Mouse (Mus musculus): ENCODE results near the gene Elp4. TPM values are rescaled to one million over a fixed set of nuclear protein-coding genes. Genes with fewer than 3 reads are reported as not detected.

Elp4 gene
- polyA plus RNA-seq, 1 experiment, result 7.0 TPM

- Histone ChIP-seq H3K79me3 (ENCODE audit: low read depth) (no peaks in the 10 kb centered on the region), H3K79me2 (ENCODE audit: control insufficient read depth, insufficient read depth) (no peaks in the 10 kb centered on the region), H3K4me3 (ENCODE audit: insufficient read depth, poor library complexity, severe bottlenecking) (no peak overlapping the region), H3ac (ENCODE audit: control insufficient read depth, insufficient read length, low read depth) (no peak overlapping the region), H3K27me3 (ENCODE audit: control insufficient read depth, insufficient read depth, insufficient read length) (no peaks in the 10 kb centered on the region), H3K36me3 (ENCODE audit: control insufficient read depth, insufficient read depth) (no peaks in the 10 kb centered on the region)
- no peak for TF ChIP-seq CTCF (IDR thresholded peaks at IDR 0.05; ENCODE audit: control insufficient read depth, insufficient read depth, insufficient read length)
Observed at GRCm38 (mm10) chr2:105715409-105716115, 188.8 kb downstream of the Elp4 start.

DNA sequence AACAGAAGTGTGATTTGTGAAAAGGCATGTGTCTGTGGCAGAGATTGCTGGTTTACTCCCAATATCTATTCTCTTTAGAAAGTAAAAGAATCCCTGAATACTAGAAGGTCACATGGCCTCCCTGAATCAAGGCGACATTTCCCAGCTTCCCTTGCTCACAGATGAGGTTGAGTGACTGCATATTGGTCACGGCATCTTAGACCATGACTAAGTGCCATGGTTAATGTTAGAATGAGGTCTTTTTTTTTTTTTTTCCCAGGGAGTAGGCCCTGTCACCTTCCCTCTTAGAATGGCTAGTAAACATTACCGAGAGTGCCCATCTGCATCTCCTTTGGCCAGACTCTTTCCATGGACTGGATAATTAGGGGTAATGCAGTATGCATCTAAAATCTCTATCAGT is 193.9 kb downstream of the Elp4 start:
- Histone ChIP-seq H3ac (ENCODE audit: control insufficient read depth, insufficient read length, low read depth) (no peak overlapping the region), H3K79me2 (ENCODE audit: control insufficient read depth, insufficient read depth) (no peaks in the 10 kb centered on the region), H3K36me3 (ENCODE audit: control insufficient read depth, insufficient read depth) (no peaks in the 10 kb centered on the region), H3K79me3 (ENCODE audit: low read depth) (no peaks in the 10 kb centered on the region), H3K4me3 (ENCODE audit: insufficient read depth, poor library complexity, severe bottlenecking) (no peak overlapping the region), H3K27me3 (ENCODE audit: control insufficient read depth, insufficient read depth, insufficient read length) (no peaks in the 10 kb centered on the region)
- TF ChIP-seq MYOD1 (IDR thresholded peaks at IDR 0.05; ENCODE audit: control insufficient read depth, insufficient read length, low read depth) (no peak), CEBPB (IDR thresholded peaks at IDR 0.05; ENCODE audit: low read depth) (no peak), MYOG (IDR thresholded peaks at IDR 0.05; ENCODE audit: control insufficient read depth, extremely low read depth, insufficient read length) (no peak)

DNA sequence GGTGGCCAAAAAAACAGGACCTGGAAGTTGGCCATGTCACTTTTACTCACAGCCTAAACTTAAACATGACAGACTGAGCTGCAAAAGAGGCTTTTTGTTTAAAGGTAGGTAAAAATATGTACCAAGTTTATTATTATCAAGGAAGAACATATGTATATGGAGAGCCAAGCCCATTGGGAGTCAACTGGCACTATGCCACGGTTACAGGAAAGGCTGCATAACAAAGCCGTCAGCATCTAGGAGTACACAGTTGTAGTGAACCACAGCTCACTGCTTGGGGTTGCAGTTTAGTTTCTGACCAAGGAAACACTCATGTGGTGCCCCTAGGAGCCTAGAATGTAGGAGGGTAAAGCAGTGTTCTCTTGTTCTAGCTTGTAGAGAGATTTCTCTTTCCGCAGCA is 195.2 kb downstream of the Elp4 start:
- H3K79me2 ChIP-seq (ENCODE audit: control insufficient read depth, insufficient read depth), result no peaks in the 10 kb centered on the region
- H3K27me3 ChIP-seq (ENCODE audit: control insufficient read depth, insufficient read depth, insufficient read length), result no peaks in the 10 kb centered on the region
- H3K36me3 ChIP-seq (ENCODE audit: control insufficient read depth, insufficient read depth), result no peaks in the 10 kb centered on the region
- TF ChIP-seq CTCF (IDR thresholded peaks at IDR 0.05; ENCODE audit: control insufficient read depth, insufficient read depth, insufficient read length) (no peak), MYOG (IDR thresholded peaks at IDR 0.05; ENCODE audit: control insufficient read depth, extremely low read depth, insufficient read length) (no peak), MAX (IDR thresholded peaks at IDR 0.05) (no peak), CEBPB (IDR thresholded peaks at IDR 0.05; ENCODE audit: low read depth) (no peak), MYOD1 (IDR thresholded peaks at IDR 0.05; ENCODE audit: control insufficient read depth, insufficient read length, low read depth) (no peak), USF1 (IDR thresholded peaks at IDR 0.05; ENCODE audit: low read depth) (no peak), FOSL1 (IDR thresholded peaks at IDR 0.05; ENCODE audit: insufficient read depth, low read length, poor library complexity, severe bottlenecking) (no peak)
- no peaks in the 10 kb centered on the region for H3K79me3 ChIP-seq (ENCODE audit: low read depth)
- H3K4me3 ChIP-seq (ENCODE audit: insufficient read depth, poor library complexity, severe bottlenecking), result no peak overlapping the region
- H3ac ChIP-seq (ENCODE audit: control insufficient read depth, insufficient read length, low read depth), result no peak overlapping the region

GRCm38 (mm10) chr2:105705320-105705719 is 199.0 kb downstream of the Elp4 start:
- no peaks in the 10 kb centered on the region for H3K27me3 ChIP-seq (ENCODE audit: control insufficient read depth, insufficient read depth, insufficient read length)
- no peaks in the 10 kb centered on the region for H3K79me3 ChIP-seq (ENCODE audit: low read depth)
- no peak overlapping the region for H3K4me3 ChIP-seq (ENCODE audit: insufficient read depth, poor library complexity, severe bottlenecking)
- no peak overlapping the region for H3ac ChIP-seq (ENCODE audit: control insufficient read depth, insufficient read length, low read depth)
- TF ChIP-seq MYOG (IDR thresholded peaks at IDR 0.05; ENCODE audit: control insufficient read depth, extremely low read depth, insufficient read length), result no peak
- TF ChIP-seq CEBPB (IDR thresholded peaks at IDR 0.05; ENCODE audit: low read depth), result no peak
- TF ChIP-seq MAX (IDR thresholded peaks at IDR 0.05), result no peak
- TF ChIP-seq MYOD1 (IDR thresholded peaks at IDR 0.05; ENCODE audit: control insufficient read depth, insufficient read length, low read depth), result no peak
- no peak for TF ChIP-seq FOSL1 (IDR thresholded peaks at IDR 0.05; ENCODE audit: insufficient read depth, low read length, poor library complexity, severe bottlenecking)
- no peak for TF ChIP-seq CTCF (IDR thresholded peaks at IDR 0.05; ENCODE audit: control insufficient read depth, insufficient read depth, insufficient read length)
- TF ChIP-seq USF1 (IDR thresholded peaks at IDR 0.05; ENCODE audit: low read depth), result no peak
- H3K79me2 ChIP-seq (ENCODE audit: control insufficient read depth, insufficient read depth), result no peaks in the 10 kb centered on the region
- H3K36me3 ChIP-seq (ENCODE audit: control insufficient read depth, insufficient read depth), result peaks cover 4% of the 10 kb centered on the region

- Histone ChIP-seq H3K79me2 (ENCODE audit: control insufficient read depth, insufficient read depth) (no peaks in the 10 kb centered on the region), H3K27me3 (ENCODE audit: control insufficient read depth, insufficient read depth, insufficient read length) (no peaks in the 10 kb centered on the region), H3K79me3 (ENCODE audit: low read depth) (no peaks in the 10 kb centered on the region), H3K4me3 (ENCODE audit: insufficient read depth, poor library complexity, severe bottlenecking) (no peak overlapping the region), H3K36me3 (ENCODE audit: control insufficient read depth, insufficient read depth) (peaks cover 4% of the 10 kb centered on the region), H3ac (ENCODE audit: control insufficient read depth, insufficient read length, low read depth) (no peak overlapping the region)
- TF ChIP-seq MYOD1 (IDR thresholded peaks at IDR 0.05; ENCODE audit: control insufficient read depth, insufficient read length, low read depth) (no peak), FOSL1 (IDR thresholded peaks at IDR 0.05; ENCODE audit: insufficient read depth, low read length, poor library complexity, severe bottlenecking) (no peak), MAX (IDR thresholded peaks at IDR 0.05) (no peak), CTCF (IDR thresholded peaks at IDR 0.05; ENCODE audit: control insufficient read depth, insufficient read depth, insufficient read length) (no peak), MYOG (IDR thresholded peaks at IDR 0.05; ENCODE audit: control insufficient read depth, extremely low read depth, insufficient read length) (no peak), USF1 (IDR thresholded peaks at IDR 0.05; ENCODE audit: low read depth) (no peak)
Observed at GRCm38 (mm10) chr2:105702586-105702985, 201.8 kb downstream of the Elp4 start.

DNA sequence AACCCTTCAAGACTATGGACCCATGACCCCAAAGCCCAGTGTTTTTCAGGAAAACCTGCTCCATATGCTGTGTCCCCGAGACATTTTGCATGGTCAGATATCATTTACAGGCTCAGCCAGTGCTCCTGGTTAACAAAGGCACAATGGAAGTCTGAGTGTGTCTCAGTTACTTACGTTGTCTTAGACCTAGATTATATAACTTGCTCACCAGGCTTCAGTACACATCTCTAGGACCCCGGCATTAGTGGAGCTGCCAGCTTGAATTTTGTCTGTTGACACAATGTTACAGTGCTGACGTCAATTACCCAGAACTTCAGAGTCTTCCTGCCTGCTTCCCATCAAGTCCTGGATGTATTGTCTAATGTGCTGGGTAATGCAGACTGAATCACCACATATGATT is 202.6 kb downstream of the Elp4 start:
- Histone ChIP-seq H3K79me3 (ENCODE audit: low read depth) (no peaks in the 10 kb centered on the region), H3K27me3 (ENCODE audit: control insufficient read depth, insufficient read depth, insufficient read length) (no peaks in the 10 kb centered on the region), H3K79me2 (ENCODE audit: control insufficient read depth, insufficient read depth) (no peaks in the 10 kb centered on the region), H3ac (ENCODE audit: control insufficient read depth, insufficient read length, low read depth) (no peak overlapping the region), H3K4me3 (ENCODE audit: insufficient read depth, poor library complexity, severe bottlenecking) (no peak overlapping the region), H3K36me3 (ENCODE audit: control insufficient read depth, insufficient read depth) (peaks cover 4% of the 10 kb centered on the region)
- TF ChIP-seq CTCF (IDR thresholded peaks at IDR 0.05; ENCODE audit: control insufficient read depth, insufficient read depth, insufficient read length) (no peak), MAX (IDR thresholded peaks at IDR 0.05) (no peak), USF1 (IDR thresholded peaks at IDR 0.05; ENCODE audit: low read depth) (no peak), MYOD1 (IDR thresholded peaks at IDR 0.05; ENCODE audit: control insufficient read depth, insufficient read length, low read depth) (no peak), CEBPB (IDR thresholded peaks at IDR 0.05; ENCODE audit: low read depth) (no peak), MYOG (IDR thresholded peaks at IDR 0.05; ENCODE audit: control insufficient read depth, extremely low read depth, insufficient read length) (no peak)
